Mouse (Mus musculus): ENCODE measurements around the gene Sec31b. TPM values are rescaled to one million over a fixed set of nuclear protein-coding genes. Genes with fewer than 3 reads are reported as not detected.

Gene Sec31b
- total and polyA plus RNA-seq, 3 experiments = 0.12 to 1.2 TPM; not detected in 1

- TF ChIP-seq ZNF384 (IDR thresholded peaks at IDR 0.05; ENCODE audit: low read depth, low read length) (no peak), TCF12 (IDR thresholded peaks at IDR 0.05; ENCODE audit: low read depth, low read length) (no peak)
- no peaks in the 10 kb centered on the region; a peak in 1 of 4 replicates for H3K36me3 ChIP-seq (ENCODE audit: control insufficient read depth in 1 of 2, insufficient read depth in 2 of 2, low read length in 2 of 2)
- H3K9me3 ChIP-seq (replicated peaks; ENCODE audit: insufficient read depth, low read length) = no peaks in the 10 kb centered on the region
- H3K27ac ChIP-seq (ENCODE audit: control insufficient read depth, low read depth, low read length) = no peak overlapping the region
- peaks cover 13 to 17% of the 10 kb centered on the region in 2 experiments for H3K27me3 ChIP-seq (ENCODE audit: control insufficient read depth in 1 of 2, insufficient read depth in 2 of 2, low read length in 2 of 2)
- H3K9ac ChIP-seq (ENCODE audit: control insufficient read depth, low read depth, low read length, poor library complexity, severe bottlenecking) = no peak overlapping the region
- peaks cover 0 to 4% of the 10 kb centered on the region in 2 experiments; a peak in 1 of 4 replicates for H3K4me1 ChIP-seq (ENCODE audit: control insufficient read depth in 1 of 2, insufficient read depth in 2 of 2, low read length in 2 of 2)
- H3K4me3 ChIP-seq (ENCODE audit: control insufficient read depth in 1 of 2, insufficient read depth in 1 of 2, low read depth in 2 of 2, low read length in 2 of 2) = no peak overlapping the region
- no peak for DNase-seq (ENCODE audit: low read depth, low spot score)
- H3K79me2 ChIP-seq (ENCODE audit: control insufficient read depth, insufficient read depth, low read length, poor library complexity) = no peaks in the 10 kb centered on the region
Observed at GRCm38 (mm10) chr19:44500240-44500639, 45.4 kb downstream of the Sec31b start.

GRCm38 (mm10) chr19:44498936-44499335, 46.7 kb downstream of the Sec31b start:
- no peaks in the 10 kb centered on the region for H3K9me3 ChIP-seq (replicated peaks; ENCODE audit: insufficient read depth, low read length)
- H3K27ac ChIP-seq (ENCODE audit: control insufficient read depth, low read depth, low read length) = no peak overlapping the region
- peaks cover 14 to 19% of the 10 kb centered on the region in 2 experiments for H3K27me3 ChIP-seq (ENCODE audit: control insufficient read depth in 1 of 2, insufficient read depth in 2 of 2, low read length in 2 of 2)
- no peaks in the 10 kb centered on the region for H3K79me2 ChIP-seq (ENCODE audit: control insufficient read depth, insufficient read depth, low read length, poor library complexity)
- DNase-seq (ENCODE audit: low read depth, low spot score) = no peak
- H3K4me3 ChIP-seq (ENCODE audit: control insufficient read depth in 1 of 2, insufficient read depth in 1 of 2, low read depth in 2 of 2, low read length in 2 of 2) = no peak overlapping the region
- peaks cover 0 to 4% of the 10 kb centered on the region in 2 experiments; a peak in 1 of 4 replicates for H3K4me1 ChIP-seq (ENCODE audit: control insufficient read depth in 1 of 2, insufficient read depth in 2 of 2, low read length in 2 of 2)
- no peak overlapping the region for H3K9ac ChIP-seq (ENCODE audit: control insufficient read depth, low read depth, low read length, poor library complexity, severe bottlenecking)
- TF ChIP-seq NRF1 (IDR thresholded peaks at IDR 0.05; ENCODE audit: insufficient read depth, low read depth, low read length, poor library complexity, severe bottlenecking) (no peak), TCF12 (IDR thresholded peaks at IDR 0.05; ENCODE audit: low read depth, low read length) (no peak), POLR2AphosphoS5 (IDR thresholded peaks at IDR 0.05; ENCODE audit: borderline replicate concordance, low read depth, low read length) (no peak), TAL1 (IDR thresholded peaks at IDR 0.05; ENCODE audit: low read length) (no peak), UBTF (IDR thresholded peaks at IDR 0.05; ENCODE audit: borderline replicate concordance, insufficient read depth, low read depth, low read length) (no peak)
- no peaks in the 10 kb centered on the region; a peak in 1 of 4 replicates for H3K36me3 ChIP-seq (ENCODE audit: control insufficient read depth in 1 of 2, insufficient read depth in 2 of 2, low read length in 2 of 2)

GRCm38 (mm10) chr19:44496941-44497340, 48.7 kb downstream of the Sec31b start:
- Histone ChIP-seq H3K4me1 (ENCODE audit: control insufficient read depth in 1 of 2, insufficient read depth in 2 of 2, low read length in 2 of 2) (peaks cover 0 to 4% of the 10 kb centered on the region in 2 experiments; a peak in 1 of 4 replicates), H3K9ac (ENCODE audit: control insufficient read depth, low read depth, low read length, poor library complexity, severe bottlenecking) (no peak overlapping the region), H3K36me3 (ENCODE audit: control insufficient read depth in 1 of 2, insufficient read depth in 2 of 2, low read length in 2 of 2) (no peaks in the 10 kb centered on the region; a peak in 1 of 4 replicates), H3K9me3 (replicated peaks; ENCODE audit: insufficient read depth, low read length) (no peaks in the 10 kb centered on the region), H3K27me3 (ENCODE audit: control insufficient read depth in 1 of 2, insufficient read depth in 2 of 2, low read length in 2 of 2) (peaks cover 14 to 17% of the 10 kb centered on the region in 2 experiments), H3K79me2 (ENCODE audit: control insufficient read depth, insufficient read depth, low read length, poor library complexity) (no peaks in the 10 kb centered on the region), H3K27ac (ENCODE audit: control insufficient read depth, low read depth, low read length) (no peak overlapping the region), H3K4me3 (ENCODE audit: control insufficient read depth in 1 of 2, insufficient read depth in 1 of 2, low read depth in 2 of 2, low read length in 2 of 2) (no peak overlapping the region)
- no peak for TF ChIP-seq MAZ (IDR thresholded peaks at IDR 0.05; ENCODE audit: low read depth, low read length)
- no peak for TF ChIP-seq MAX (IDR thresholded peaks at IDR 0.05; ENCODE audit: low read length)
- TF ChIP-seq TBP (IDR thresholded peaks at IDR 0.05; ENCODE audit: low read depth, low read length) = no peak
- no peak for DNase-seq (ENCODE audit: low read depth, low spot score)

Measured in MEL (cell line).